Mouse (Mus musculus) kidney, postnatal 4 days (tissue): ENCODE data around the gene Htra1.
A peak's percentile ranks its signal among the peaks of the same experiment; 100 is the strongest.

ENCODE experiments used
- DNase-seq, 2 experiments: peaks; one replicate each; pipeline ENCODE4 v3.0.0; 2021; ENCODE audit warnings: mixed read lengths in 2 of 2

The Htra1 gene

GRCm38 (mm10) chr7:130936472-130936951, 601 bp downstream of the Htra1 start:
- peak; percentile 45 to 57 for DNase-seq

- no peak for DNase-seq
These were observed 1.4 kb downstream of the Htra1 start for GRCm38 (mm10) chr7:130937266-130937841.

- no peak for DNase-seq
These were observed 2.1 kb downstream of the Htra1 start for GRCm38 (mm10) chr7:130938005-130938404.

- no peak for DNase-seq
These were observed 3.0 kb downstream of the Htra1 start for GRCm38 (mm10) chr7:130938896-130939295.

GRCm38 (mm10) chr7:130940733-130941132, 4.8 kb downstream of the Htra1 start:
- no peak for DNase-seq

- no peak for DNase-seq
These were observed 7.5 kb downstream of the Htra1 start for GRCm38 (mm10) chr7:130943280-130943895.

- no peak for DNase-seq
These were observed 9.0 kb downstream of the Htra1 start for GRCm38 (mm10) chr7:130944766-130945475.

- no peak for DNase-seq
These were observed 9.8 kb downstream of the Htra1 start for GRCm38 (mm10) chr7:130945730-130946129.

- no peak for DNase-seq
These were observed 10.4 kb downstream of the Htra1 start for GRCm38 (mm10) chr7:130946303-130946702.

- no peak for DNase-seq
These were observed 12.8 kb downstream of the Htra1 start for GRCm38 (mm10) chr7:130948563-130949208.

- peak; percentile 37 to 54 for DNase-seq
These were observed 13.4 kb downstream of the Htra1 start for GRCm38 (mm10) chr7:130949331-130949751.

- no peak for DNase-seq
These were observed 14.6 kb downstream of the Htra1 start for GRCm38 (mm10) chr7:130950482-130950881.

GRCm38 (mm10) chr7:130951004-130951403, 15.1 kb downstream of the Htra1 start:
- DNase-seq, result no peak

- no peak for DNase-seq
These were observed 17.5 kb downstream of the Htra1 start for GRCm38 (mm10) chr7:130953376-130953775.

GRCm38 (mm10) chr7:130954177-130954601, 18.3 kb downstream of the Htra1 start:
- no peak for DNase-seq

- DNase-seq, result no peak
These were observed 22.6 kb downstream of the Htra1 start for GRCm38 (mm10) chr7:130958551-130958950.

- peak; percentile 64 to 75 for DNase-seq
These were observed 24.0 kb downstream of the Htra1 start for GRCm38 (mm10) chr7:130959868-130960267.

GRCm38 (mm10) chr7:130961429-130961828, 25.5 kb downstream of the Htra1 start:
- DNase-seq, result no peak

GRCm38 (mm10) chr7:130964686-130965085, 28.8 kb downstream of the Htra1 start:
- DNase-seq, result peak; percentile 80 to 89

GRCm38 (mm10) chr7:130965396-130965795, 29.5 kb downstream of the Htra1 start:
- no peak for DNase-seq

GRCm38 (mm10) chr7:130965909-130966365, 30.0 kb downstream of the Htra1 start:
- DNase-seq, result peak; percentile 44 to 58

GRCm38 (mm10) chr7:130966451-130966850, 30.5 kb downstream of the Htra1 start:
- no peak for DNase-seq

- no peak for DNase-seq
These were observed 31.0 kb downstream of the Htra1 start for GRCm38 (mm10) chr7:130966876-130967275.
